Mouse (Mus musculus) myocyte (in vitro differentiated cells): ENCODE data around the gene Acsf2. TPM values are rescaled to one million over a fixed set of nuclear protein-coding genes. Genes with fewer than 3 reads are reported as not detected.

Source experiments
- H3K27me3 ChIP-seq: one replicate; pipeline ENCODE4 v1.6.1; 2011; ENCODE audit not compliant: control insufficient read depth, insufficient read depth, insufficient read length
- H3K36me3 ChIP-seq: one replicate; pipeline ENCODE4 v1.6.1; 2011; ENCODE audit not compliant: control insufficient read depth, insufficient read depth
- H3K4me2 ChIP-seq: one replicate; pipeline ENCODE4 v1.6.1; 2011; ENCODE audit warnings: low read depth, control low read depth
- H3K4me3 ChIP-seq: one replicate; pipeline ENCODE4 v1.5.1; 2011; ENCODE audit warnings: mild to moderate bottlenecking, control low read depth, moderate library complexity
- H3K79me2 ChIP-seq: one replicate; pipeline ENCODE4 v1.6.1; 2011; ENCODE audit not compliant: control insufficient read depth, insufficient read depth
- H3ac ChIP-seq: one replicate; pipeline ENCODE4 v1.6.1; 2011; ENCODE audit not compliant: control insufficient read depth, insufficient read length
- CEBPB ChIP-seq: IDR thresholded peaks from 2 replicates; pipeline ENCODE4 v1.6.1; 2011; ENCODE audit warnings: mild to moderate bottlenecking, moderate library complexity; ENCODE audit not compliant: poor library complexity, insufficient read depth, severe bottlenecking
- E2F4 ChIP-seq: IDR thresholded peaks from one replicate; pipeline ENCODE4 v1.6.1; 2011; ENCODE audit warnings: mild to moderate bottlenecking, control low read depth, moderate library complexity; ENCODE audit not compliant: insufficient read depth
- MAX ChIP-seq: IDR thresholded peaks from one replicate; pipeline ENCODE4 v1.6.1; 2011; ENCODE audit warnings: low read depth, mild to moderate bottlenecking, control low read depth
- MYOD1 ChIP-seq, 3 experiments: IDR thresholded peaks; one replicate each; pipeline ENCODE4 v1.6.1; 2011; ENCODE audit warnings: control low read depth in 2 of 3, low read depth in 2 of 3, mild to moderate bottlenecking in 2 of 3, moderate library complexity in 1 of 3; ENCODE audit not compliant: insufficient read length in 2 of 3, control insufficient read depth in 1 of 3
- MYOG ChIP-seq, 3 experiments: IDR thresholded peaks; one replicate each; pipeline ENCODE4 v1.6.1; 2011; ENCODE audit warnings: control low read depth in 2 of 3, low read depth in 2 of 3, mild to moderate bottlenecking in 2 of 3; ENCODE audit not compliant: insufficient read length in 2 of 3, control insufficient read depth in 1 of 3, insufficient read depth in 1 of 3
- POLR2A ChIP-seq: IDR thresholded peaks from one replicate; pipeline ENCODE4 v1.6.1; 2011; ENCODE audit warnings: low read depth, mild to moderate bottlenecking, control low read depth, moderate library complexity; ENCODE audit not compliant: insufficient read length
- POLR2AphosphoS2 ChIP-seq: IDR thresholded peaks from one replicate; pipeline ENCODE4 v1.6.1; 2011; ENCODE audit warnings: low read depth, control low read depth; ENCODE audit not compliant: insufficient read length
- REST ChIP-seq: IDR thresholded peaks from one replicate; pipeline ENCODE4 v1.6.1; 2011; ENCODE audit warnings: mild to moderate bottlenecking, control low read depth, moderate library complexity; ENCODE audit not compliant: insufficient read depth, insufficient read length
- SRF ChIP-seq: IDR thresholded peaks from one replicate; pipeline ENCODE4 v1.6.1; 2011; ENCODE audit warnings: low read depth; ENCODE audit not compliant: control insufficient read depth, insufficient read length
- TCF12 ChIP-seq: IDR thresholded peaks from one replicate; pipeline ENCODE4 v1.6.1; 2011; ENCODE audit warnings: mild to moderate bottlenecking, control low read depth; ENCODE audit not compliant: poor library complexity, insufficient read depth, severe bottlenecking
- TCF3 ChIP-seq: IDR thresholded peaks from one replicate; pipeline ENCODE4 v1.6.1; 2011; ENCODE audit warnings: low read depth, control low read depth; ENCODE audit not compliant: insufficient read length
- USF1 ChIP-seq: IDR thresholded peaks from one replicate; pipeline ENCODE4 v1.6.1; 2011; ENCODE audit warnings: low read depth, mild to moderate bottlenecking, control low read depth, moderate library complexity
- polyA plus RNA-seq: library from polyadenylated mRNA; unstranded; fragments of >200 nt; fragmentation: generic; extraction: Trizol; gene quantifications from one replicate; pipeline ENCODE4 v1.2.1, GENCODE M21; 2012; ENCODE audit warnings: missing spikeins

The Acsf2 gene
- polyA plus RNA-seq, 1 experiment = 5.8 TPM

DNA sequence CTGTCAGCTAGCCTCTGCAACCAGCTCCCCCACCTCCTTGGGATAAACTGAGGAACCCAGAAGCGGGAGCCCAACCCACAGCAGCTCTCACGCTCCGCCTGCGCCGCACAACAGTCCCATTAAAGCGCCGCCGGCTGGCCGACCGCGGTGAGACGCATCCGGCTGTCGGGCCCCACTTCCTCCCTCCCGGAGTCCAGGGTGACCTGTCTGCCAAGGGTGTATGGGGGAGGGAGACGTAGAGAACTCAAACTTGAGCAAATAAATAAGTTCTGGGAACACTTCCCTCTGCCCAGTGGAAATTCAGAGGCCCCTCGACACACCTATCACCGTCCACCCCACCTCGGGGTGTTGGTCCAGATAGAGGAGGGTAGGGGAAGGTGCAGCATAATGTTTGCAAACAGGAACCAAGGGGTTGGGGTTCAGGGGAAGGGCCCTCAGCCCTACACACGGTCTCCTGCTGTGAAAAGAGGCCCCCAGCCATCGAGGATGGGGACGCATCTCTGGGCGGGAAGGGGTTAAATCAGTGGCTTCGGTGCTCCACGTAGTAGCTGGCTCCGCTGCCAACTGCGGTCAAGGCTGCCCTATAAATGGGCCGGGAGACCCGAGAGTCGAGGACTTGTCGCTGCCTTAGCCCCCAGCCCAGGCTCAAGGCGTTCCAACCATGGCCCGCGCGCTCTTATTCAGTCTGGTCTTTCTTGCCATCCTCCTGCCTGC, 37.1 kb downstream of the Acsf2 start, which contains the start of gene Chad:
Gene Chad (plus strand): TSS at position 611 of the 714 bp plus-strand sequence.
- no peak within 1 kb of the TSS for H3K4me2 ChIP-seq
- H3K36me3 ChIP-seq = no peaks in the 10 kb centered on the region
- H3K4me3 ChIP-seq = no peak within 1 kb of the TSS
- H3K79me2 ChIP-seq = no peaks in the 10 kb centered on the region
- H3ac ChIP-seq = no peak within 1 kb of the TSS
- TF ChIP-seq MYOD1 (IDR thresholded peaks at IDR 0.05; ENCODE audit: control insufficient read depth in 1 of 3, insufficient read length in 2 of 3, low read depth in 2 of 3) (no peak), REST (no peak), E2F4 (no peak), SRF (no peak), POLR2AphosphoS2 (no peak), TCF12 (no peak), CEBPB (no peak), USF1 (no peak), POLR2A (no peak), TCF3 (no peak), MYOG (IDR thresholded peaks at IDR 0.05; ENCODE audit: control insufficient read depth in 1 of 3, insufficient read depth in 1 of 3, insufficient read length in 2 of 3, low read depth in 2 of 3) (no peak), MAX (no peak)
- no peaks in the 10 kb centered on the region for H3K27me3 ChIP-seq

DNA sequence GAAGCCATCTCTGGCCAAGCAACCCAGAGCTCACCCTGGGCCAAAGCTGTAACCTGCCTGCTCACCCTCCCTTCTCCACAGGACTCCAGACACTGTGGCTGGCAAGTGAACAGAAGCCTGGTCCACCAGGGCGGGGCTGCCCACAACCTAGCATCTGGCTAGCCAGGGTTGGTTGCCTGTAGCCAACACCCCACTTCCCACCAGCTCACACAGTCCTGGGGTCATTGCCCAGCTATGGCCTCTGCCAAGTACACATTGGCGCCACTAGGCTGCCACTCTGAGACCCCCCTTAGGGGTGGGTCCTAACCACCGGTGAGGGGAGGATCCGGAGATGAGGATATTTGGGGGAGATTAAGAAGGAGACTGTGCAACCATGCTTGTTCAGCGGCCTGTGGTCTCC, 37.9 kb downstream of the Acsf2 start:
- no peaks in the 10 kb centered on the region for H3K79me2 ChIP-seq

DNA sequence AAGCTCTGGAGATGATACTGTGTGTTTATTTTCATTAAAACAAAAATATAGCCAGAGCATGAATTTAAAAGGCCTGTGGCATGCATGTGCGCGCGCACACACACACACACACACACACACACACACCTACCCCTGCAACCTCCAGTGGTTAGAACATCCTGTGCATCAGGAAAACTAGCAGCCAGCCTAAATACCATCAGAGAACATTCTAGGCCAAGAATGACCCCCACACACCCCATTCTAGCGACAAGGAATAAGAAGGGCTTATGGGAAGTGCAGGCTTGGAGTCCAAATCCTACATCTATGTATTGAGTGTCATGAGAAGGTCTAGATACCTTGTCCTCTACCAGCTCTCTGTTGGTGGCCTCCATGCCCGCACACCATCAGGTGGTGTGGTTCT, 38.3 kb downstream of the Acsf2 start:
- no peaks in the 10 kb centered on the region for H3K27me3 ChIP-seq
- H3K4me2 ChIP-seq = no peak overlapping the region
- no peaks in the 10 kb centered on the region for H3K36me3 ChIP-seq
- H3K79me2 ChIP-seq = no peaks in the 10 kb centered on the region
- no peak for TF ChIP-seq MAX
- no peak for TF ChIP-seq MYOD1 (IDR thresholded peaks at IDR 0.05; ENCODE audit: control insufficient read depth in 1 of 3, insufficient read length in 2 of 3, low read depth in 2 of 3)
- no peak for TF ChIP-seq TCF12
- no peak for TF ChIP-seq USF1
- no peak for TF ChIP-seq CEBPB
- no peak for TF ChIP-seq TCF3
- TF ChIP-seq E2F4 = no peak
- TF ChIP-seq REST = no peak
- no peak for TF ChIP-seq SRF
- no peak for TF ChIP-seq POLR2AphosphoS2
- TF ChIP-seq POLR2A = no peak
- no peak for TF ChIP-seq MYOG (IDR thresholded peaks at IDR 0.05; ENCODE audit: control insufficient read depth in 1 of 3, insufficient read depth in 1 of 3, insufficient read length in 2 of 3, low read depth in 2 of 3)
- no peak overlapping the region for H3ac ChIP-seq
- no peak overlapping the region for H3K4me3 ChIP-seq

More for the DNA sequence above, 37.9 kb downstream of the Acsf2 start:
- Histone ChIP-seq H3K4me2 (no peak overlapping the region), H3K36me3 (no peaks in the 10 kb centered on the region), H3K4me3 (no peak overlapping the region), H3ac (no peak overlapping the region), H3K27me3 (no peaks in the 10 kb centered on the region)
- TF ChIP-seq MAX = no peak
- TF ChIP-seq REST = no peak
- TF ChIP-seq POLR2AphosphoS2 = no peak
- no peak for TF ChIP-seq E2F4
- no peak for TF ChIP-seq SRF
- TF ChIP-seq TCF12 = no peak
- TF ChIP-seq POLR2A = no peak
- TF ChIP-seq MYOG (IDR thresholded peaks at IDR 0.05; ENCODE audit: control insufficient read depth in 1 of 3, insufficient read depth in 1 of 3, insufficient read length in 2 of 3, low read depth in 2 of 3) = peak in 1 of 3 experiments; percentile 35
- no peak for TF ChIP-seq USF1
- TF ChIP-seq MYOD1 (IDR thresholded peaks at IDR 0.05; ENCODE audit: control insufficient read depth in 1 of 3, insufficient read length in 2 of 3, low read depth in 2 of 3) = peak in 1 of 3 experiments; percentile 30

DNA sequence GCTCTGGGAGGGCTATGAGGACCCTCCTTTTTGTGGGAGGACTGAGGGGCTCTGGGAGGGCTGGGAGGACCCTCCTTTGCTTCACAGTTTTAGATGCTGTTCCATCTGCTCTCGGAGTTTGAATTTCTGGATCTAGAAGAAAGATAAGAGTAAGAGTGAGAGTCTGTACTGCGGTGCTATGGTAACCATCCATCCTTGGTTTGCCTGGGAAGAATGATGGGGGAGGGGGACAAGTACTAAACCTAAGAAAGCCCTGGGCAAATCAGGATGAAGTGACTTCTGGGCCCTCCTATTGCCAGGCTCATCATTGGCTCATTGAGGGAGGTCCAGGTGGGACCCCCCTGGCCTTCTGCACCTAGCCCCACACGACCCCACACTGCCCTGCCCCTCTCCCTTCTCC, 43.4 kb downstream of the Acsf2 start:
- TF ChIP-seq TCF3 (no peak), MYOD1 (IDR thresholded peaks at IDR 0.05; ENCODE audit: control insufficient read depth in 1 of 3, insufficient read length in 2 of 3, low read depth in 2 of 3) (no peak), MAX (no peak), POLR2A (no peak), CEBPB (no peak), E2F4 (no peak), REST (no peak), POLR2AphosphoS2 (no peak), SRF (no peak), TCF12 (no peak), USF1 (no peak), MYOG (IDR thresholded peaks at IDR 0.05; ENCODE audit: control insufficient read depth in 1 of 3, insufficient read depth in 1 of 3, insufficient read length in 2 of 3, low read depth in 2 of 3) (no peak)
- no peaks in the 10 kb centered on the region for H3K79me2 ChIP-seq
- H3K27me3 ChIP-seq = no peaks in the 10 kb centered on the region
- H3ac ChIP-seq = no peak overlapping the region
- no peak overlapping the region for H3K4me3 ChIP-seq
- no peak overlapping the region for H3K4me2 ChIP-seq
- no peaks in the 10 kb centered on the region for H3K36me3 ChIP-seq

DNA sequence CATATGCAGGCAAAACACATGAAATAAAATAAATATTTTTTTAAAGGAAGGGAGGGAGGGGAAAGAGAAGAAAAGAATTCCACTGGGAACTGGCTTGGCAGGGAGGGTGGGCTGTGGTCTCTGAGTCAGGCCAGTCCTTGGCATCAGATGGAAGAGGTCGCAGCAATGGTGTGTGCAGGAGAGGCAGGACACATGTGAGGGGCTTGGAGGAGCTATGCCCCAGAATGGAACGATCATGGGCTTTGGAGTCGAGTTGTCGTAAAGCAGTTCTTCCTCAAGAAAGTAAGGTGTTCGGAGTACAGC, 51.3 kb downstream of the Acsf2 start:
- Histone ChIP-seq H3K4me2 (no peak overlapping the region), H3K36me3 (no peaks in the 10 kb centered on the region), H3K27me3 (no peaks in the 10 kb centered on the region), H3ac (no peak overlapping the region), H3K79me2 (no peaks in the 10 kb centered on the region), H3K4me3 (no peak overlapping the region)
- no peak for TF ChIP-seq REST
- no peak for TF ChIP-seq CEBPB
- TF ChIP-seq TCF3 = no peak
- TF ChIP-seq POLR2A = no peak
- no peak for TF ChIP-seq MAX
- no peak for TF ChIP-seq MYOD1 (IDR thresholded peaks at IDR 0.05; ENCODE audit: control insufficient read depth in 1 of 3, insufficient read length in 2 of 3, low read depth in 2 of 3)
- no peak for TF ChIP-seq MYOG (IDR thresholded peaks at IDR 0.05; ENCODE audit: control insufficient read depth in 1 of 3, insufficient read depth in 1 of 3, insufficient read length in 2 of 3, low read depth in 2 of 3)
- TF ChIP-seq POLR2AphosphoS2 = no peak
- TF ChIP-seq E2F4 = no peak
- no peak for TF ChIP-seq USF1
- no peak for TF ChIP-seq SRF
- TF ChIP-seq TCF12 = no peak
